Mouse (Mus musculus): Measurements from ENCODE around the gene Ldb1. TPM values are rescaled to one million over a fixed set of nuclear protein-coding genes. Genes with fewer than 3 reads are reported as not detected.

Ldb1 gene
- polyA plus RNA-seq (2015; fragmentation: Nextera tagmentation; extraction: Ambion mirVana): 50.6 and 88.5 TPM in 2 replicates

DNA sequence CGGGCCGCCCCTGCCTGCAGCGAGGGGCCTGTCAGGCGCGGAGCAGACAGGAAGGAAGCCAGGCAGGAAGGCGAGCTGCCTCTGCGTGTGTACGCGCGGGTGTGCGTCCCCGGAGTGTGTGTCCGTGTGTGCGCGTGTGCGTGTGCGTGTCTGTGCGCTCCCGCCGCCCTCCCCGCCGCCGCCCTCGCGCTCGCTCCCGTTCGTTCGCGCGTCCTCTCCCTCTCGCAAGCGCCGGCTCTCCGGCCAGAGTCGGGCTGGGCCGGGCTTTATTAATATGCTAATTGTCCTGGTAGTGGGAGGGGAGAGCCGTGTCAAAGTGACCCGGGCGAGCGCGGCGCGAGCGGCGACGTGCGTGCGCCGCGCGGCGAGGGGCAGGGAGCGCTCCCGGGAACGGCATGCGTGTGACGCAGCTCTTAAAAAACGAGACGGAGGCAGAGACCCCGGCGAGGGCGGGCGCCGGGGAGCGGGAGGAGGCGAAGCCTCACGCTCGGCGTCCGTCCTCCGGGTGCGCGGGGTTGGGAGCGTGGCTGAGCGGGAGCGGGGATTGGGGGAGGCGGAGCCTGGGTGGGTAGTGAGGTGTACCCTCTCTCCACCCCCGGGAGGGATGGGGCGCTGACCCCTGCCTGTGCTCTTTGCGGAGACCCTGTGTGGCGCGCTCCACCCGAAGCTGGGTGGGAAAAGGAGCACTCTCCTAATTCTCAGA, at the start of gene Ldb1:
Gene Ldb1 (minus strand): TSS at position 222 of the 703 bp plus-strand sequence.
- no peaks in the 10 kb centered on the region for H3K27me3 ChIP-seq (replicated peaks; ENCODE audit: control insufficient read depth, insufficient read depth, low read length)
- H3K9ac ChIP-seq (ENCODE audit: low read depth, low read length): peak within 1 kb of the TSS; percentile 99
- H3K36me3 ChIP-seq (ENCODE audit: control insufficient read depth, insufficient read depth, low read length): no peaks in the 10 kb centered on the region
- peak within 1 kb of the TSS; percentile 97 for H3K4me3 ChIP-seq (ENCODE audit: low read length)
- H3K9me3 ChIP-seq (ENCODE audit: control insufficient read depth, low read length): no peaks in the 10 kb centered on the region
- peak within 1 kb of the TSS; percentile 91 for H3K27ac ChIP-seq (ENCODE audit: low read depth, low read length)
- under 1% methylated on average over 68 of the region's 84 CpGs for WGBS
- peaks cover 51% of the 10 kb centered on the region for H3K4me1 ChIP-seq (ENCODE audit: control insufficient read depth, insufficient read depth, low read depth, low read length)
- ATAC-seq: peak; percentile 81
- H3K4me2 ChIP-seq (ENCODE audit: low read length): peak within 1 kb of the TSS; percentile 88

DNA sequence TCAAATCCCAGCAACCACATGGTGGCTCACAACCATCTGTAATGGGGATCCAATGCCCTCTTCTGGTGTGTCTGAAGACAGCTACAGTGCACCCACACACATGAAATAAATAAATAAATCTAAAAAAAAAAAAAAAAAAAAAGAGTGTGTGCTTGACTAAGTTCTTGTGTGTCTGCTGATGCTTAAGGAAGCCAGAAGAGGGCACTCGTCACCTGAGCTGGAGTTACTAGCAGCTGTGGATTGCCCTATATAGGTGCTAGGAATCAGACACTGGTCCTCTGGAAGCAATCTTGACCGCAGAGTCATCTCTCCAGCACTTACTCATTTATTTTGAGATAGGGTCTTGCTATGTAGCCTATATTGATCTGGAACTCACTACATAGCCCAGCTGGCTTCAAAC, 49.1 kb upstream of the Ldb1 start:
- Histone ChIP-seq H3K9ac (ENCODE audit: low read depth, low read length) (no peak overlapping the region), H3K27ac (ENCODE audit: low read depth, low read length) (no peak overlapping the region), H3K4me1 (ENCODE audit: control insufficient read depth, insufficient read depth, low read depth, low read length) (no peaks in the 10 kb centered on the region), H3K4me3 (ENCODE audit: low read length) (no peak overlapping the region), H3K4me2 (ENCODE audit: low read length) (no peak overlapping the region), H3K9me3 (ENCODE audit: control insufficient read depth, low read length) (no peaks in the 10 kb centered on the region), H3K27me3 (replicated peaks; ENCODE audit: control insufficient read depth, insufficient read depth, low read length) (no peaks in the 10 kb centered on the region), H3K36me3 (ENCODE audit: control insufficient read depth, insufficient read depth, low read length) (no peaks in the 10 kb centered on the region)
- ATAC-seq: no peak
- WGBS: 88% methylated on average over 2 of the region's 2 CpGs

DNA sequence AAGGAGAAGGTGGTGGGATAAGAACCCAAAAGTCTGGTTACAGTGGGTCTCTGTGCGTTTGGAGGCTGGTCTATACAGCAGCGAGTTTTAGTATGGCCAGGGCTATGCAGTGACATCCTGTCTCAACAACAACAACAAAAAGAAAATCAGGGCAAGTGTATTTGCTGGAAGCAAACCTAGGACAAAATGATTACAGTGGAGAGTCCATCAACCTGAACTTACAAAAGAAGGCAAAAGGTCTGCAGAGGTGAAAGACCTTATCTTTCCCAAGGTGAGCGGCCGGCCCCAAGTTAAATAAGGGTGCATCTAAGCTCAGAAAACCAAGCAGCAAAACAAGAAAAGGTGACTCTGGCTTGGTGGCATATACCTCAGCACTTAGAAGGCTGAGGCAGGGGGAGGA, 46.6 kb upstream of the Ldb1 start:
- H3K4me2 ChIP-seq (ENCODE audit: low read length): no peak overlapping the region
- H3K4me3 ChIP-seq (ENCODE audit: low read length): no peak overlapping the region
- no peaks in the 10 kb centered on the region for H3K36me3 ChIP-seq (ENCODE audit: control insufficient read depth, insufficient read depth, low read length)
- H3K9ac ChIP-seq (ENCODE audit: low read depth, low read length): no peak overlapping the region
- 93% methylated on average over 4 of the region's 4 CpGs for WGBS
- no peak overlapping the region for H3K27ac ChIP-seq (ENCODE audit: low read depth, low read length)
- H3K27me3 ChIP-seq (replicated peaks; ENCODE audit: control insufficient read depth, insufficient read depth, low read length): no peaks in the 10 kb centered on the region
- no peaks in the 10 kb centered on the region for H3K4me1 ChIP-seq (ENCODE audit: control insufficient read depth, insufficient read depth, low read depth, low read length)
- no peaks in the 10 kb centered on the region for H3K9me3 ChIP-seq (ENCODE audit: control insufficient read depth, low read length)
- ATAC-seq: no peak

- no peaks in the 10 kb centered on the region for H3K27me3 ChIP-seq (replicated peaks; ENCODE audit: control insufficient read depth, insufficient read depth, low read length)
- H3K4me3 ChIP-seq (ENCODE audit: low read length): no peak overlapping the region
- H3K4me1 ChIP-seq (ENCODE audit: control insufficient read depth, insufficient read depth, low read depth, low read length): no peaks in the 10 kb centered on the region
- 73% methylated on average over 7 of the region's 7 CpGs for WGBS
- no peak overlapping the region for H3K9ac ChIP-seq (ENCODE audit: low read depth, low read length)
- no peak overlapping the region for H3K27ac ChIP-seq (ENCODE audit: low read depth, low read length)
- H3K36me3 ChIP-seq (ENCODE audit: control insufficient read depth, insufficient read depth, low read length): peaks cover 23% of the 10 kb centered on the region
- no peak for ATAC-seq
- H3K9me3 ChIP-seq (ENCODE audit: control insufficient read depth, low read length): no peaks in the 10 kb centered on the region
- no peak overlapping the region for H3K4me2 ChIP-seq (ENCODE audit: low read length)
Observed at GRCm38 (mm10) chr19:46087871-46088270, 42.9 kb upstream of the Ldb1 start.

- H3K9me3 ChIP-seq (ENCODE audit: control insufficient read depth, low read length): no peaks in the 10 kb centered on the region
- peaks cover 36% of the 10 kb centered on the region for H3K36me3 ChIP-seq (ENCODE audit: control insufficient read depth, insufficient read depth, low read length)
- 50% methylated on average over 3 of the region's 3 CpGs for WGBS
- H3K4me1 ChIP-seq (ENCODE audit: control insufficient read depth, insufficient read depth, low read depth, low read length): no peaks in the 10 kb centered on the region
- H3K4me2 ChIP-seq (ENCODE audit: low read length): no peak overlapping the region
- ATAC-seq: no peak
- no peak overlapping the region for H3K9ac ChIP-seq (ENCODE audit: low read depth, low read length)
- H3K27me3 ChIP-seq (replicated peaks; ENCODE audit: control insufficient read depth, insufficient read depth, low read length): no peaks in the 10 kb centered on the region
- H3K27ac ChIP-seq (ENCODE audit: low read depth, low read length): no peak overlapping the region
- no peak overlapping the region for H3K4me3 ChIP-seq (ENCODE audit: low read length)
Observed at GRCm38 (mm10) chr19:46086337-46086736, 41.3 kb upstream of the Ldb1 start.

- Histone ChIP-seq H3K4me1 (ENCODE audit: control insufficient read depth, insufficient read depth, low read depth, low read length) (no peaks in the 10 kb centered on the region), H3K36me3 (ENCODE audit: control insufficient read depth, insufficient read depth, low read length) (peaks cover 43% of the 10 kb centered on the region), H3K27ac (ENCODE audit: low read depth, low read length) (no peak overlapping the region), H3K4me3 (ENCODE audit: low read length) (no peak overlapping the region), H3K9ac (ENCODE audit: low read depth, low read length) (no peak overlapping the region), H3K27me3 (replicated peaks; ENCODE audit: control insufficient read depth, insufficient read depth, low read length) (no peaks in the 10 kb centered on the region), H3K4me2 (ENCODE audit: low read length) (no peak overlapping the region), H3K9me3 (ENCODE audit: control insufficient read depth, low read length) (no peaks in the 10 kb centered on the region)
- 97% methylated on average over 8 of the region's 8 CpGs for WGBS
- no peak for ATAC-seq
Observed at GRCm38 (mm10) chr19:46085185-46085584, 40.2 kb upstream of the Ldb1 start.

- Histone ChIP-seq H3K4me2 (ENCODE audit: low read length) (no peak overlapping the region), H3K27ac (ENCODE audit: low read depth, low read length) (no peak overlapping the region), H3K36me3 (ENCODE audit: control insufficient read depth, insufficient read depth, low read length) (peaks cover 31% of the 10 kb centered on the region), H3K9ac (ENCODE audit: low read depth, low read length) (no peak overlapping the region), H3K9me3 (ENCODE audit: control insufficient read depth, low read length) (no peaks in the 10 kb centered on the region), H3K27me3 (replicated peaks; ENCODE audit: control insufficient read depth, insufficient read depth, low read length) (no peaks in the 10 kb centered on the region), H3K4me1 (ENCODE audit: control insufficient read depth, insufficient read depth, low read depth, low read length) (peaks cover 17% of the 10 kb centered on the region), H3K4me3 (ENCODE audit: low read length) (no peak overlapping the region)
- WGBS: 66% methylated on average over 3 of the region's 3 CpGs
- no peak for ATAC-seq
Observed at GRCm38 (mm10) chr19:46078535-46078934, 33.5 kb upstream of the Ldb1 start.

- peak; percentile 99 for ATAC-seq
- no peaks in the 10 kb centered on the region for H3K9me3 ChIP-seq (ENCODE audit: control insufficient read depth, low read length)
- H3K27ac ChIP-seq (ENCODE audit: low read depth, low read length): peak within 1 kb of the TSS; percentile 66
- peak within 1 kb of the TSS; percentile 89 for H3K4me3 ChIP-seq (ENCODE audit: low read length)
- peaks cover 17% of the 10 kb centered on the region for H3K4me1 ChIP-seq (ENCODE audit: control insufficient read depth, insufficient read depth, low read depth, low read length)
- no peaks in the 10 kb centered on the region for H3K27me3 ChIP-seq (replicated peaks; ENCODE audit: control insufficient read depth, insufficient read depth, low read length)
- H3K36me3 ChIP-seq (ENCODE audit: control insufficient read depth, insufficient read depth, low read length): peaks cover 16% of the 10 kb centered on the region; the same call in 1 of the 2 replicates
- under 1% methylated on average over 66 of the region's 66 CpGs for WGBS
- peak within 1 kb of the TSS; percentile 89 for H3K4me2 ChIP-seq (ENCODE audit: low read length)
- H3K9ac ChIP-seq (ENCODE audit: low read depth, low read length): peak within 1 kb of the TSS; percentile 78
Observed at GRCm38 (mm10) chr19:46075616-46076607, 30.9 kb upstream of the Ldb1 start, which contains the start of gene Nolc1. Gene Nolc1, plus strand, starts transcription at chr19:46075863.

DNA sequence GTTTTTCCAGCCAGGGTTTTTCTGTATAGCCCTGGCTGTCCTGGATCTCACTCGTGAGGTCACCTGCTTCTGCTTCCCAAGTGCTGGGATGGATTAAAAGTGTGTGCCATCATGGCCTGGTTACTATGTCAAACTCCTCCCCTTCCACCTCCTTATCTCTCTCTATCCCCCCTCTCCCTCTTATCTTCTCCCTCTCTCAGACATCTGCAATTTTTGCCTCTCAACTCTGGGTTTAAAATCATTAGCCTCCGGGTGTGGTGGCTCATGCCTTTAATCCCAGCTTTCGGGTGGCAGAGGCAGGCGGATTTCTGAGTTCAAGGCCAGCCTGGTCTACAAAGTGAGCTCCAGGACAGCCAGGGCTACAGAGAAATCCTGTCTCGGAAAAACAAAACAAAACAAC, 29.3 kb upstream of the Ldb1 start:
- peaks cover 9% of the 10 kb centered on the region for H3K36me3 ChIP-seq (ENCODE audit: control insufficient read depth, insufficient read depth, low read length)
- H3K4me2 ChIP-seq (ENCODE audit: low read length): no peak overlapping the region
- H3K9ac ChIP-seq (ENCODE audit: low read depth, low read length): no peak overlapping the region
- ATAC-seq: no peak
- no peaks in the 10 kb centered on the region for H3K9me3 ChIP-seq (ENCODE audit: control insufficient read depth, low read length)
- no peak overlapping the region for H3K4me3 ChIP-seq (ENCODE audit: low read length)
- peaks cover 17% of the 10 kb centered on the region for H3K4me1 ChIP-seq (ENCODE audit: control insufficient read depth, insufficient read depth, low read depth, low read length)
- 91% methylated on average over 5 of the region's 5 CpGs for WGBS
- no peaks in the 10 kb centered on the region for H3K27me3 ChIP-seq (replicated peaks; ENCODE audit: control insufficient read depth, insufficient read depth, low read length)
- H3K27ac ChIP-seq (ENCODE audit: low read depth, low read length): no peak overlapping the region
